Mouse (Mus musculus) kidney, adult 2 months (tissue): Measurements from ENCODE around the gene Dact3. TPM values are rescaled to one million over a fixed set of nuclear protein-coding genes. Genes with fewer than 3 reads are reported as not detected.

ENCODE experiments used
- DNase-seq: peaks from one replicate; pipeline ENCODE4 v3.0.0; 2021
- H3K27ac ChIP-seq: fragments of 200-500 bp; 2 replicates; pipeline ENCODE4 v1.5.1; 2012; ENCODE audit warnings: low read depth, low read length, control low read depth, inconsistent platforms; ENCODE audit not compliant: insufficient read depth
- H3K27me3 ChIP-seq: fragments of 200-500 bp; replicated peaks from 2 replicates; pipeline ENCODE4 v1.6.1; 2012; ENCODE audit warnings: mild to moderate bottlenecking, moderate library complexity, low read length, inconsistent platforms; ENCODE audit not compliant: control insufficient read depth, insufficient read depth
- H3K36me3 ChIP-seq: fragments of 200-500 bp; 2 replicates; pipeline ENCODE4 v1.6.1; 2012; ENCODE audit warnings: mild to moderate bottlenecking, moderate library complexity, low read length, inconsistent platforms; ENCODE audit not compliant: control insufficient read depth, insufficient read depth
- H3K4me1 ChIP-seq: fragments of 200-500 bp; 2 replicates; pipeline ENCODE4 v1.6.1; 2011; ENCODE audit warnings: low read length; ENCODE audit not compliant: control insufficient read depth, insufficient read depth
- H3K4me3 ChIP-seq: fragments of 200-500 bp; 2 replicates; pipeline ENCODE4 v1.5.1; 2011; ENCODE audit warnings: mild to moderate bottlenecking, low read depth, low read length, control low read depth; ENCODE audit not compliant: insufficient read depth
- CTCF ChIP-seq: fragments of 200-500 bp; conservative IDR thresholded peaks from 2 replicates; pipeline ENCODE4 v1.5.1; 2011; ENCODE audit warnings: low read depth, mild to moderate bottlenecking, control low read depth, low read length, moderate library complexity, mixed read lengths; ENCODE audit not compliant: insufficient read depth, insufficient read length
- POLR2A ChIP-seq: fragments of 200-500 bp; IDR thresholded peaks from one replicate; pipeline ENCODE4 v1.6.1; 2011; ENCODE audit warnings: low read depth, low read length, control low read depth
- WGBS: fragments of 180-500 bp; shearing (Covaris S2); methylation state at CpG from one replicate; pipeline ENCODE4 v1.1.7; 2018; 5-methylcytosine and 5-hydroxymethylcytosine counted together
- polyA plus RNA-seq: library from polyadenylated mRNA; depleted of rRNA; stranded (reverse); fragments of >200 nt; gene quantifications from 2 replicates; pipeline ENCODE4 v1.2.3, GENCODE M21; 2012

The Dact3 gene
- polyA plus RNA-seq, 1 experiment: 5.5 TPM

GRCm38 (mm10) chr7:16880615-16881014, 5.5 kb downstream of the Dact3 start:
- Histone ChIP-seq H3K27me3 (no peaks in the 10 kb centered on the region), H3K4me1 (no peaks in the 10 kb centered on the region), H3K27ac (no peak overlapping the region), H3K36me3 (no peaks in the 10 kb centered on the region), H3K4me3 (no peak overlapping the region)
- TF ChIP-seq CTCF: no peak
- TF ChIP-seq POLR2A: no peak
- DNase-seq: no peak
- 63% methylated on average over 5 of the region's 5 CpGs for WGBS

GRCm38 (mm10) chr7:16883162-16883561, 8.0 kb downstream of the Dact3 start:
- Histone ChIP-seq H3K4me1 (no peaks in the 10 kb centered on the region), H3K27ac (no peak overlapping the region), H3K36me3 (no peaks in the 10 kb centered on the region), H3K4me3 (no peak overlapping the region), H3K27me3 (no peaks in the 10 kb centered on the region)
- no peak for DNase-seq
- no peak for TF ChIP-seq POLR2A
- no peak for TF ChIP-seq CTCF
- 95% methylated on average over 6 of the region's 6 CpGs for WGBS

GRCm38 (mm10) chr7:16884334-16884733, 9.2 kb downstream of the Dact3 start:
- H3K36me3 ChIP-seq: no peaks in the 10 kb centered on the region
- H3K4me1 ChIP-seq: no peaks in the 10 kb centered on the region
- TF ChIP-seq CTCF (no peak), POLR2A (no peak)
- DNase-seq: no peak
- 88% methylated on average over 4 of the region's 4 CpGs for WGBS
- H3K27me3 ChIP-seq: no peaks in the 10 kb centered on the region
- H3K27ac ChIP-seq: no peak overlapping the region
- H3K4me3 ChIP-seq: no peak overlapping the region

GRCm38 (mm10) chr7:16885271-16885776, 10.2 kb downstream of the Dact3 start:
- TF ChIP-seq POLR2A: no peak
- no peak overlapping the region for H3K27ac ChIP-seq
- H3K36me3 ChIP-seq: no peaks in the 10 kb centered on the region
- DNase-seq: no peak
- no peaks in the 10 kb centered on the region for H3K4me1 ChIP-seq
- whole genome bisulfite sequencing: 44% methylated on average over 95 of the region's 95 CpGs
- H3K4me3 ChIP-seq: peak overlapping the region; percentile 38; the same call in 1 of the 2 replicates
- no peaks in the 10 kb centered on the region for H3K27me3 ChIP-seq

GRCm38 (mm10) chr7:16885905-16886304, 10.8 kb downstream of the Dact3 start:
- H3K36me3 ChIP-seq: no peaks in the 10 kb centered on the region

GRCm38 (mm10) chr7:16890536-16890935, 15.4 kb downstream of the Dact3 start:
- no peaks in the 10 kb centered on the region for H3K36me3 ChIP-seq
- H3K4me1 ChIP-seq: no peaks in the 10 kb centered on the region
- no peak overlapping the region; the same call in 1 of the 2 replicates for H3K4me3 ChIP-seq
- WGBS: 32% methylated on average over 6 of the region's 6 CpGs
- H3K27me3 ChIP-seq: no peaks in the 10 kb centered on the region; the same call in 1 of the 2 replicates
- peak overlapping the region; percentile 63 for H3K27ac ChIP-seq
- no peak for TF ChIP-seq CTCF
- peak; percentile 35 for DNase-seq

More at GRCm38 (mm10) chr7:16885905-16886304, 10.8 kb downstream of the Dact3 start:
- no peaks in the 10 kb centered on the region for H3K4me1 ChIP-seq
- TF ChIP-seq CTCF (no peak), POLR2A (no peak)
- H3K4me3 ChIP-seq: no peak overlapping the region
- no peaks in the 10 kb centered on the region for H3K27me3 ChIP-seq
- DNase-seq: no peak
- 66% methylated on average over 59 of the region's 59 CpGs for WGBS
- no peak overlapping the region for H3K27ac ChIP-seq

- no peaks in the 10 kb centered on the region for H3K36me3 ChIP-seq
- no peaks in the 10 kb centered on the region; the same call in 1 of the 2 replicates for H3K27me3 ChIP-seq
- no peaks in the 10 kb centered on the region for H3K4me1 ChIP-seq
- peak; percentile 79 for DNase-seq
- TF ChIP-seq POLR2A (no peak), CTCF (no peak)
- peak overlapping the region; percentile 63 for H3K27ac ChIP-seq
- no peak overlapping the region; the same call in 1 of the 2 replicates for H3K4me3 ChIP-seq
- WGBS: 5% methylated on average over 23 of the region's 23 CpGs
Observed at GRCm38 (mm10) chr7:16890944-16891343, 15.8 kb downstream of the Dact3 start.
